Mouse (Mus musculus): ENCODE measurements at regions not wholly inside any gene's neighbourhood (a gene's known extent, or its start where the extent isn't known, plus 50 kb on each side); places are given as distances from the start of the nearest gene placed in this dataset.
A peak's percentile ranks its signal among the peaks of the same experiment; 100 is the strongest.

DNA sequence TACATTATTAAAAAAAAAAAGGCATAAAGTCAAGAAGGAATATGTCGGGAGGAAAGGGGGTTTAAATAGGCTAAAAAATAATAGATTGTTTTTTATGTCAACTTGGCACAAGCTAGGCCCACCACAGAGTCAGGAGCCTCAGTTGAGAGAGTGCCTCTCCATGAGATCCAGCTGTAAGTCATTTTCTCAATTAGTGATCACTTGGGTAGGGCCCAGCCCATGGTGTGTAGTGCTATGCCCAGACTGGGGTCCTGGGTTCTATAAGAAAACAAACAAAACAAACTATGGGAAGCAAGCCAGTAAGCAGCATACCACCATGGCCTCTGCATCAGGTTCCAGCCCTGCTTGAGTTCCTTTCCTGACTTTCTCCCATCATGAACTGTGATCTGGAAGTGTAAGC is 1283.0 kb upstream of the Lrrc6 start:
- Histone ChIP-seq H3ac (ENCODE audit: control insufficient read depth, insufficient read length, low read depth) (no peak overlapping the region), H3K79me2 (ENCODE audit: control insufficient read depth, insufficient read depth) (no peaks in the 10 kb centered on the region), H3K36me3 (ENCODE audit: control insufficient read depth, insufficient read depth) (no peaks in the 10 kb centered on the region), H3K27me3 (ENCODE audit: control insufficient read depth, insufficient read depth, insufficient read length) (no peaks in the 10 kb centered on the region), H3K79me3 (ENCODE audit: low read depth) (no peaks in the 10 kb centered on the region), H3K4me3 (ENCODE audit: insufficient read depth, poor library complexity, severe bottlenecking) (no peak overlapping the region)
- no peak for TF ChIP-seq MYOD1 (IDR thresholded peaks at IDR 0.05; ENCODE audit: control insufficient read depth, insufficient read length, low read depth)
- TF ChIP-seq CEBPB (IDR thresholded peaks at IDR 0.05; ENCODE audit: low read depth) = no peak
- TF ChIP-seq MAX (IDR thresholded peaks at IDR 0.05) = no peak
- no peak for TF ChIP-seq USF1 (IDR thresholded peaks at IDR 0.05; ENCODE audit: low read depth)
- TF ChIP-seq FOSL1 (IDR thresholded peaks at IDR 0.05; ENCODE audit: insufficient read depth, low read length, poor library complexity, severe bottlenecking) = no peak
- no peak for TF ChIP-seq CTCF (IDR thresholded peaks at IDR 0.05; ENCODE audit: control insufficient read depth, insufficient read depth, insufficient read length)
- no peak for TF ChIP-seq MYOG (IDR thresholded peaks at IDR 0.05; ENCODE audit: control insufficient read depth, extremely low read depth, insufficient read length)

DNA sequence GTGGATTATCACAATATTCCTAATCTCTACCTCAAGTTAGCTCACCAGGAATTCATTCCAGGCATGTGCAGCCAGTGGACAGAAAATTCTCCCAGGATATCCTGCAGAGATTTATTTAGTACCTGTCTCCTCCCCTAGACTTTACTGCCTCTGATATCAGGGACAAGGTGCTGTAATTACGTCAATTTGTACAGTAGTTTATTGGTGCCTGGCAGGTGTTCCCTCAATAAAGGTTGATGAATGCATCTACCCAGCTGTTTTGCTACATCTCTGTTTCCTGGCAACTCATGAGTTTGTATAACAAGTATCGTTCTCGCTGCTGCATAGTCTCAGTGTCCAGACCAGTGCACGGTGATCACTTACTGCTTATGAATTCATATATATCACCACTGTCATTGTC is 1281.8 kb upstream of the Lrrc6 start:
- Histone ChIP-seq H3K79me2 (ENCODE audit: control insufficient read depth, insufficient read depth) (no peaks in the 10 kb centered on the region), H3ac (ENCODE audit: control insufficient read depth, insufficient read length, low read depth) (no peak overlapping the region), H3K27me3 (ENCODE audit: control insufficient read depth, insufficient read depth, insufficient read length) (no peaks in the 10 kb centered on the region), H3K36me3 (ENCODE audit: control insufficient read depth, insufficient read depth) (no peaks in the 10 kb centered on the region), H3K4me3 (ENCODE audit: insufficient read depth, poor library complexity, severe bottlenecking) (no peak overlapping the region), H3K79me3 (ENCODE audit: low read depth) (no peaks in the 10 kb centered on the region)
- TF ChIP-seq CEBPB (IDR thresholded peaks at IDR 0.05; ENCODE audit: low read depth) (no peak), MYOG (IDR thresholded peaks at IDR 0.05; ENCODE audit: control insufficient read depth, extremely low read depth, insufficient read length) (no peak), MAX (IDR thresholded peaks at IDR 0.05) (no peak), MYOD1 (IDR thresholded peaks at IDR 0.05; ENCODE audit: control insufficient read depth, insufficient read length, low read depth) (no peak), USF1 (IDR thresholded peaks at IDR 0.05; ENCODE audit: low read depth) (no peak)

DNA sequence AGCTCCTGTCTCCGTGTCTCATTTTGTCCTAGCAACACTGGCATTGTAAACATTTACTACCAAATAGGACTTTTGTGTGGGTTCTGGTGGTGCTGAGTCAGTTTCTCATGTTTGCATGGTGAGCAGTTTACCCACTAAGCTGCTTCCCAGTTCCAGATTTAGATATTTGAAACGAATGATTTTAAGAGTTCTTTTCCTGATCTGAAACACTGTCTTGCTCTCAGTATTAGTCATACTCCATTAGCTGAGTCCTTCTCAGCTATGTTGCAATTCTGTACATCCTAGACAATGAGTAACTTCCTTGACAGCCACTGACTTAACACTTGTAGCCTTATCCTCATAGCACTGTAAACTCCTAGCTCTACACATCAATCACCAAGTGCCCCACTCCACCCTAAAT is 1280.1 kb upstream of the Lrrc6 start:
- Histone ChIP-seq H3K79me2 (ENCODE audit: control insufficient read depth, insufficient read depth) (no peaks in the 10 kb centered on the region), H3K36me3 (ENCODE audit: control insufficient read depth, insufficient read depth) (no peaks in the 10 kb centered on the region), H3K79me3 (ENCODE audit: low read depth) (no peaks in the 10 kb centered on the region), H3K4me3 (ENCODE audit: insufficient read depth, poor library complexity, severe bottlenecking) (no peak overlapping the region), H3K27me3 (ENCODE audit: control insufficient read depth, insufficient read depth, insufficient read length) (no peaks in the 10 kb centered on the region), H3ac (ENCODE audit: control insufficient read depth, insufficient read length, low read depth) (no peak overlapping the region)
- no peak for TF ChIP-seq MAX (IDR thresholded peaks at IDR 0.05)
- TF ChIP-seq MYOG (IDR thresholded peaks at IDR 0.05; ENCODE audit: control insufficient read depth, extremely low read depth, insufficient read length) = no peak
- TF ChIP-seq CEBPB (IDR thresholded peaks at IDR 0.05; ENCODE audit: low read depth) = peak; percentile 99
- no peak for TF ChIP-seq MYOD1 (IDR thresholded peaks at IDR 0.05; ENCODE audit: control insufficient read depth, insufficient read length, low read depth)
- TF ChIP-seq FOSL1 (IDR thresholded peaks at IDR 0.05; ENCODE audit: insufficient read depth, low read length, poor library complexity, severe bottlenecking) = peak; percentile 18

DNA sequence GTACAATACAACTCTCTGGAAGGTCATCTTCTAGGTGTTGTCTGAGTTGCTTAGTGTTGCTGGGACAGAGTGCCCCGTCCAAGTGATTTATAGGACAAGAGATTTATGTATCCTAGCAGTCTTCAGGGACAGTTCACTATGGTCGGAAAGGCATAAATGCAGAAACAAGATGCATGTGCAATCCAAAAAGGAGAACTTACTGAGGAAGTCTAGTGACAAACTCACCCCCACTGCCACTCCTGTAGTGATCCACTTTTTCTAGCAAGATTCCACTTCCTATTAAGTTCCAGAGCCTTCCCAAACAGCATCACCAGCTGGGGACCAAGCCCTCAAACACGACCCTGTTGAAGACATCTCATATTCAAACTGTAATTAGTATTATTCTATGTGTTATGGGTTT is 1266.9 kb upstream of the Lrrc6 start:
- no peaks in the 10 kb centered on the region for H3K79me3 ChIP-seq (ENCODE audit: low read depth)
- no peaks in the 10 kb centered on the region for H3K36me3 ChIP-seq (ENCODE audit: control insufficient read depth, insufficient read depth)
- no peak for TF ChIP-seq MAX (IDR thresholded peaks at IDR 0.05)
- no peak for TF ChIP-seq MYOD1 (IDR thresholded peaks at IDR 0.05; ENCODE audit: control insufficient read depth, insufficient read length, low read depth)
- TF ChIP-seq CTCF (IDR thresholded peaks at IDR 0.05; ENCODE audit: control insufficient read depth, insufficient read depth, insufficient read length) = no peak
- no peak for TF ChIP-seq CEBPB (IDR thresholded peaks at IDR 0.05; ENCODE audit: low read depth)
- TF ChIP-seq FOSL1 (IDR thresholded peaks at IDR 0.05; ENCODE audit: insufficient read depth, low read length, poor library complexity, severe bottlenecking) = no peak
- no peak for TF ChIP-seq MYOG (IDR thresholded peaks at IDR 0.05; ENCODE audit: control insufficient read depth, extremely low read depth, insufficient read length)
- TF ChIP-seq USF1 (IDR thresholded peaks at IDR 0.05; ENCODE audit: low read depth) = no peak

DNA sequence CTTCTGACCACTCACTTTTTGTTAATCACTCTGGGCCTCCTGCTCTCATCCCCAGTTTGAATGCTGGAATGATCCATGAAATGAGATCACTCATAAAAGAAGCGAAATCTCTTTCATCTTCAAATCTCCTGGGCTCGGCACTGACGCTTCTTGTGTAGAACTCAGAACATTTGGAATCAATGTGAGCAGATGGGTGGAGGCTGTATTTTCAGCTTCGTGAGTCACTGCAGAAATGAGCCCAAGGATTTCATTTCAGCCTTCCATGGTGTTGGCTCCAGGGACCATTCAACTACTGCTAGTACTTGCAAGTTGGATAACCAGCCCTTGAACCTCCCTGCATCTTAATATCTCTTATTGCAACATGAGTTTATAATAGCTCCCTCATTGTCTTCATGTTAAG is 1258.5 kb upstream of the Lrrc6 start:
- no peaks in the 10 kb centered on the region for H3K79me2 ChIP-seq (ENCODE audit: control insufficient read depth, insufficient read depth)
- no peak for TF ChIP-seq MAX (IDR thresholded peaks at IDR 0.05)
- no peak for TF ChIP-seq CEBPB (IDR thresholded peaks at IDR 0.05; ENCODE audit: low read depth)

More for the DNA sequence above, 1266.9 kb upstream of the Lrrc6 start:
- H3ac ChIP-seq (ENCODE audit: control insufficient read depth, insufficient read length, low read depth) = no peak overlapping the region
- peaks cover 6% of the 10 kb centered on the region for H3K27me3 ChIP-seq (ENCODE audit: control insufficient read depth, insufficient read depth, insufficient read length)
- no peak overlapping the region for H3K4me3 ChIP-seq (ENCODE audit: insufficient read depth, poor library complexity, severe bottlenecking)
- H3K79me2 ChIP-seq (ENCODE audit: control insufficient read depth, insufficient read depth) = no peaks in the 10 kb centered on the region

DNA sequence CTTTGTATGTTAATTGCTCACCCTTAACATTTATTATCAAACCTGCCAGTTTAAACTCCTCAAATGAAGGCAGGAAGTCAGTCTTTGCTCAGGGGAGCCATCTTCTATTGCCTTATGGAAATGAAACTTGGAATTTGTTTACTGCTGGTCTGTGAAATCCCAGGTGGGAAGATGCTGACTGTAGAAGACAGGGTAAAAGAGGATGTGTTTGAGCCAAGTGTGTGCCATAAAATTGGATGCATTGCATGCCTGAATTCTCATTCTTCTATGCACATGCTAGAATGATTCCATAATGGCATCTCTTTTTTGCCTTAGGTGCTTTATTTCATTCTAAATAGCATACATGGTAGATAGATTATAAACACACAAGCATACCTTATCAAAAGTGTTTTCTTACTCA is 1249.9 kb upstream of the Lrrc6 start:
- Histone ChIP-seq H3ac (ENCODE audit: control insufficient read depth, insufficient read length, low read depth) (no peak overlapping the region), H3K4me3 (ENCODE audit: insufficient read depth, poor library complexity, severe bottlenecking) (no peak overlapping the region), H3K36me3 (ENCODE audit: control insufficient read depth, insufficient read depth) (no peaks in the 10 kb centered on the region), H3K79me2 (ENCODE audit: control insufficient read depth, insufficient read depth) (no peaks in the 10 kb centered on the region), H3K27me3 (ENCODE audit: control insufficient read depth, insufficient read depth, insufficient read length) (no peaks in the 10 kb centered on the region), H3K79me3 (ENCODE audit: low read depth) (no peaks in the 10 kb centered on the region)
- TF ChIP-seq MYOD1 (IDR thresholded peaks at IDR 0.05; ENCODE audit: control insufficient read depth, insufficient read length, low read depth) (no peak), MAX (IDR thresholded peaks at IDR 0.05) (no peak), MYOG (IDR thresholded peaks at IDR 0.05; ENCODE audit: control insufficient read depth, extremely low read depth, insufficient read length) (no peak), FOSL1 (IDR thresholded peaks at IDR 0.05; ENCODE audit: insufficient read depth, low read length, poor library complexity, severe bottlenecking) (no peak), CTCF (IDR thresholded peaks at IDR 0.05; ENCODE audit: control insufficient read depth, insufficient read depth, insufficient read length) (no peak), USF1 (IDR thresholded peaks at IDR 0.05; ENCODE audit: low read depth) (no peak), CEBPB (IDR thresholded peaks at IDR 0.05; ENCODE audit: low read depth) (no peak)

More for the DNA sequence above, 1258.5 kb upstream of the Lrrc6 start:
- Histone ChIP-seq H3K79me3 (ENCODE audit: low read depth) (no peaks in the 10 kb centered on the region), H3K27me3 (ENCODE audit: control insufficient read depth, insufficient read depth, insufficient read length) (peaks cover 23% of the 10 kb centered on the region), H3K36me3 (ENCODE audit: control insufficient read depth, insufficient read depth) (no peaks in the 10 kb centered on the region), H3ac (ENCODE audit: control insufficient read depth, insufficient read length, low read depth) (no peak overlapping the region), H3K4me3 (ENCODE audit: insufficient read depth, poor library complexity, severe bottlenecking) (no peak overlapping the region)
